Mouse (Mus musculus) liver, postnatal 0 days (tissue): Measurements from ENCODE around the gene Cenpt.

Source experiments
- CTCF ChIP-seq: sonication (generic); IDR thresholded peaks from 2 replicates; pipeline ENCODE4 v1.5.1; 2016; ENCODE audit warnings: antibody characterized with exemption, low read depth
- EP300 ChIP-seq: IDR thresholded peaks from 2 replicates; pipeline ENCODE4 v1.6.1; 2016; ENCODE audit warnings: antibody characterized with exemption, low read depth, mild to moderate bottlenecking

GRCm38 (mm10) chr8:105860143-105860981 lies 7.3 kb upstream of the Cenpt start, which contains the start of gene Nutf2:
- TF ChIP-seq EP300: no peak; the same call in 1 of the 2 replicates
- no peak for TF ChIP-seq CTCF
